Mouse (Mus musculus) G1E (cell line): ENCODE measurements around the gene Usp3.

ENCODE experiments used
- CTCF ChIP-seq: IDR thresholded peaks from 2 replicates; pipeline ENCODE4 v1.5.1; 2012; ENCODE audit warnings: low read depth, low read length, inconsistent platforms, mixed read lengths
- GATA1 ChIP-seq: IDR thresholded peaks from 2 replicates; pipeline ENCODE4 v1.6.1; 2012; ENCODE audit warnings: borderline replicate concordance, low read length, inconsistent platforms, mixed read lengths

DNA sequence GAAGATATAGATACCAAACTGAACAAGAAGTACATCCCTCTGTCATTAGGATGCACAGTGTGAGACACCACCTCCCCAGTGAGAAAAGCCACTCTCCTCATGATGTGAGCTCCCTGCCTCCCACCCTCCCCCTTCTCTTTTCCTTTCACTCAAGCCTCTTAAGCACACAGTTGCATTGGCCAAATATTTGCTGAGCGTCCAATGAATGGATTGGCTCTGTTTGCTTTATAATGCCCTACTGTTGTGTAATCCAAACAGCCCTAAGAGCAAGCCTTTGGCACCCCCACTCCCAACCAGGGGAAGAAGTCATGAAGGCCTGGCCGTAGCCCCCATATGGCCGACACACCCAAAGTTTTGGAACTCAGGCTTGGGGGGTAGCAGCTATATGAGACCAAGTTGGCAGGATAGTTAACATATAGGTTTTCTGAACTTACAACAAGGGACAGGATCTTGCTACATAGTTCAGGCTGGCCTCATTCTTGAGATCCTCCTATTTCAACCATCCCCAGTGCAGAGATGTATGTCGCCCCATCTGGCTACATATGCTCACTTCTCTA is 33.1 kb upstream of the Usp3 start:
- TF ChIP-seq GATA1 = no peak
- TF ChIP-seq CTCF = no peak
